Mouse (Mus musculus) cerebellum, adult 2 months (tissue): ENCODE measurements at regions not wholly inside any gene's neighbourhood (a gene's known extent, or its start where the extent isn't known, plus 50 kb on each side); places are given as distances from the start of the nearest gene placed in this dataset.

Experiments
- CTCF ChIP-seq: fragments of 200-500 bp; IDR thresholded peaks from 2 replicates; pipeline ENCODE4 v1.5.1; 2011; ENCODE audit warnings: low read depth, mild to moderate bottlenecking, control low read depth, low read length, moderate library complexity, borderline replicate concordance; ENCODE audit not compliant: insufficient read depth
- POLR2A ChIP-seq: fragments of 200-500 bp; IDR thresholded peaks from 2 replicates; pipeline ENCODE4 v1.6.1; 2011; ENCODE audit warnings: low read length, control low read depth, borderline replicate concordance; ENCODE audit not compliant: insufficient read depth

DNA sequence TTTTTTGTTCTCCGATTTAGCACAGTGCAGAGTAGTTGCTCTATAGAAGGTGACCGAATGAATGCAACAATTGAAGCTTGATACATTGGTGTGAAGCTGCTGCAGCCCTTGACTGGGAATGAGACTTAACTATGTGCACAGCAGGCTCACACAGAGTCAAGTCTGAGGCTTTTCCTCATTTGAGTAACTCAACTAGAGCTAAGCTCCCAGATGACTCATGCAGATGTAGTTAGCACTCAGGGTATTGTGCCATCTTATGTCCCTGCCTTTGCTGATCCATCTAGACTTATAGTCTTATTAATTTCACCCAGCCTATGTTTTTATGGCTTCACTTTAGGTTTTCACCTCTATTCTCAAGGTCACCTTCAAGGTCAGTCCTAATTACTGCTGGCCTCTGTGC, 152.8 kb upstream of the Pgrmc2 start:
- no peak for TF ChIP-seq CTCF
- no peak for TF ChIP-seq POLR2A
